Mouse (Mus musculus) leukemia stem cell, adult 10-12 weeks (primary cell): Measurements from ENCODE around the gene Maats1. TPM values are rescaled to one million over a fixed set of nuclear protein-coding genes. Genes with fewer than 3 reads are reported as not detected.

Source experiments
- polyA plus RNA-seq: library from polyadenylated mRNA; stranded (reverse); fragments of >175 nt; gene quantifications from 2 replicates; pipeline ENCODE4 v1.2.3, GENCODE M21; 2012; ENCODE audit warnings: low replicate concordance

Gene Maats1
- polyA plus RNA-seq = not detected in 2 replicates

GRCm38 (mm10) chr16:38341396-38342324 lies at the start of gene Maats1:
TSS of gene Maats1 (minus strand) at chr16:38342143.

DNA sequence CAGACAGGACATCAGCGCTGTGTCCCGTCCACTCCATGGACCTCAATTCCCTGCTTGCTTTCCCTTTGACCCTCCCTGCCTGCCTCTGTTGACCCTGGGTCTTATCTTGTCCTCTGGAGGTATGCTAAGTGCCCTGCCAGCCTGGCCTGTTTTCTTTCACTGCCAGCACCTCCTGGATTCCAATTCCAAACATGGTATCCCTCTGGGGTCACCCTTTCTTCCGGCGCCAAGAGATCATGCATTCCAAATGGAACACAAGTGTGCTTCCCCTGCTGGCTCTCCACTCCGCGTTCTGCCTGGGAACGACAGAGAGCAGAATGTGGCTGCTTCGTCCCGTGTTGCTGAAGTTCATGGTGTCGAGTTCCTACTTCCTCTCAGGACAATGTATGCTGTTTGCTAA lies 20.0 kb upstream of the Maats1 start, which contains the start of gene Popdc2:
TSS of gene Popdc2 (plus strand) at position 277 of the 400 bp plus-strand sequence.

GRCm38 (mm10) chr16:38346529-38347325 lies 4.8 kb upstream of the Maats1 start, which contains the start of the genes Cox17 and Gm21987:
TSS of gene Cox17 (plus strand) at chr16:38346991.
TSS of gene Gm21987 (plus strand) at chr16:38347040.

GRCm38 (mm10) chr16:38294685-38295348 lies 47.1 kb downstream of the Maats1 start, which contains the start of gene Nr1i2:
TSS of gene Nr1i2 (minus strand) at chr16:38294824.

Other genes starting within 250 kb of the Maats1 start
- not detected in 2 replicates for gene Nr1i2, start 47.3 kb downstream of the Maats1 start, polyA plus RNA-seq
- 33.5 and 55.3 TPM in 2 replicates for gene Cox17, start 4.8 kb upstream of the Maats1 start, polyA plus RNA-seq
- gene Gm21987, start 4.9 kb upstream of the Maats1 start, polyA plus RNA-seq = 212 and 331 TPM in 2 replicates
- gene Popdc2, start 20.1 kb upstream of the Maats1 start, polyA plus RNA-seq = 7.4 and 13.4 TPM in 2 replicates
- 0.43 TPM in 1 of 2 replicates, not detected in the other for gene Pla1a, start 91.0 kb upstream of the Maats1 start, polyA plus RNA-seq
- 144 and 228 TPM in 2 replicates for gene Adprh, start 110.6 kb upstream of the Maats1 start, polyA plus RNA-seq
- 0.23 and 0.67 TPM in 2 replicates for gene Cd80, start 113.4 kb upstream of the Maats1 start, polyA plus RNA-seq
- 52.7 and 71.3 TPM in 2 replicates for gene Timmdc1, start 180.5 kb upstream of the Maats1 start, polyA plus RNA-seq
- 1.7 and 4.7 TPM in 2 replicates for gene Poglut1, start 208.1 kb upstream of the Maats1 start, polyA plus RNA-seq
- gene Tmem39a, start 216.6 kb upstream of the Maats1 start, polyA plus RNA-seq = 7.6 and 22.1 TPM in 2 replicates